10 mouse cellular contexts compared by ENCODE assay signal in the genomic region with DNA sequence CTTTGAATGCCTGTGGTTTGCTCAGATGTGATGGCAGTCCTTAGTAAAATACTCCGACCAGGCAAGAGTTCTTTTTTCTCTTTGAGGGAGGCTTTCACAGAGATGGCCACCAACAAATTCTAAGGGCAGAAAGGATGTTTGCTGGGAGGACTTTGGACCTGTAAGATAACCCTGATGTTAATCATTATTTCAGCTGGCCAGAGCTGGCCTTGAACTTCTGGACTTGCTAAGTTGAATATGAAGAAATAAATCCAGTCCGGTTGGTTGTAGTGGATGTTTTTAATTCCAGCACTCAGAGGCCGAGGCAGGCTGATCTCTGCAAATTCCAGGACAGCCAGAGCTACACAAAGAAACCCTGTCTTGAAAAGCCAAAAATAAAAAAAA.
DNase-seq lines count a peak whose midpoint lies in the region; ATAC-seq and TF ChIP-seq lines count a peak whose summit lies in the region.
"Had no signal": no experiment of that assay in that cellular context is flagged by ENCODE, and none has a peak within 500 bp of the region (broad histone marks: within the 10 kb centered on the region; RNA-seq: fewer than 3 reads in every experiment).

No protein-coding gene starts in this region.

- DNase-seq in heart, postnatal 25 days (ENCODE audit: low spot score) = no peak
- no peak for DNase-seq in ES-E14 (ENCODE audit: low read depth, low spot score)
- DNase-seq in liver, embryonic 11.5 days (ENCODE audit: low spot score) = no peak
- DNase-seq in left cerebral cortex, adult 18-20 months (ENCODE audit: low spot score in 2 of 2) = no peak
- no peak for DNase-seq in thymus, adult 2 months
- DNase-seq: cerebellum, postnatal 36 days; thymus, adult 18-20 months had no signal

- H3K27me3 ChIP-seq in heart, embryonic 13.5 days (replicated peaks) = no peaks in the 10 kb centered on the region
- no peaks in the 10 kb centered on the region for H3K27me3 ChIP-seq in intestine, embryonic 15.5 days (replicated peaks)
- no peaks in the 10 kb centered on the region for H3K27me3 ChIP-seq in liver, embryonic 11.5 days (replicated peaks; ENCODE audit: control insufficient read depth, insufficient read depth, low read length)
- no peaks in the 10 kb centered on the region for H3K27me3 ChIP-seq in thymus, adult 2 months (ENCODE audit: control insufficient read depth, insufficient read depth, low read length)

- no peak for TF ChIP-seq CTCF in thymus, adult 2 months (IDR thresholded peaks at IDR 0.05; ENCODE audit: borderline replicate concordance, control insufficient read depth, extremely low read depth, insufficient read depth, low read length, poor library complexity)

- no peak for TF ChIP-seq POLR2A in thymus, adult 2 months (IDR thresholded peaks at IDR 0.05; ENCODE audit: control insufficient read depth, extremely low read depth, insufficient read depth, low read length, poor library complexity)

- peaks cover 58% of the 10 kb centered on the region for H3K4me1 ChIP-seq in heart, embryonic 13.5 days
- H3K4me1 ChIP-seq in ES-E14 (ENCODE audit: control insufficient read depth in 2 of 2, insufficient read depth in 2 of 2, low read length in 2 of 2, poor library complexity in 1 of 2) = peaks cover 0 to 20% of the 10 kb centered on the region in 2 experiments; a peak in 3 of 4 replicates
- peaks cover 22% of the 10 kb centered on the region for H3K4me1 ChIP-seq in intestine, embryonic 15.5 days (replicated peaks)
- H3K4me1 ChIP-seq in liver, embryonic 11.5 days (replicated peaks; ENCODE audit: control insufficient read depth, insufficient read depth, low read length) = peaks cover 48% of the 10 kb centered on the region
- H3K4me1 ChIP-seq in thymus, adult 2 months (replicated peaks; ENCODE audit: control insufficient read depth, insufficient read depth, low read length) = peaks cover 10% of the 10 kb centered on the region

- intact Hi-C loops in heart, postnatal 25 days (cut with DNase I) = loop anchor here (5.0 to 10.0 kb wide), 2 partner anchors 73 to 196 kb away; no protein-coding TSS in a partner anchor

- H3K9me3 ChIP-seq in heart, embryonic 13.5 days = no peaks in the 10 kb centered on the region
- no peaks in the 10 kb centered on the region for H3K9me3 ChIP-seq in ES-E14 (ENCODE audit: control insufficient read depth, insufficient read depth, low read depth, low read length)
- no peaks in the 10 kb centered on the region for H3K9me3 ChIP-seq in intestine, embryonic 15.5 days
- H3K9me3 ChIP-seq in liver, embryonic 11.5 days (ENCODE audit: control insufficient read depth, low read length) = no peaks in the 10 kb centered on the region

- ATAC-seq in heart, embryonic 13.5 days (ENCODE audit: extremely low read depth, insufficient number of reproducible peaks, low FRiP score, low TSS enrichment) = no peak
- ATAC-seq in intestine, embryonic 15.5 days = no peak
- ATAC-seq in liver, embryonic 11.5 days (replicated peaks; ENCODE audit: low FRiP score) = no peak
- no peak for ATAC-seq in activated CD4-positive, CD25-positive, alpha-beta regulatory T cell, adult 4 months

- H3K9ac ChIP-seq in heart, embryonic 13.5 days = peak overlapping the region; percentile 61; the same call in 1 of the 2 replicates
- H3K9ac ChIP-seq in ES-E14 (ENCODE audit: insufficient read depth, low read depth, low read length, poor library complexity, severe bottlenecking) = no peak overlapping the region; the same call in 1 of the 2 replicates
- no peak overlapping the region for H3K9ac ChIP-seq in intestine, embryonic 15.5 days
- no peak overlapping the region; the same call in 1 of the 2 replicates for H3K9ac ChIP-seq in liver, embryonic 11.5 days (ENCODE audit: low read depth, low read length)

- H3K4me2 ChIP-seq in heart, embryonic 13.5 days = peak overlapping the region; percentile 61
- H3K4me2 ChIP-seq in intestine, embryonic 15.5 days (replicated peaks) = no peak overlapping the region
- H3K4me2 ChIP-seq in liver, embryonic 11.5 days = peak overlapping the region; percentile 61

- no peaks in the 10 kb centered on the region for H3K36me3 ChIP-seq in heart, embryonic 13.5 days
- no peaks in the 10 kb centered on the region for H3K36me3 ChIP-seq in ES-E14 (ENCODE audit: control insufficient read depth, insufficient read depth, low read length, poor library complexity, severe bottlenecking)
- H3K36me3 ChIP-seq in intestine, embryonic 15.5 days = no peaks in the 10 kb centered on the region
- no peaks in the 10 kb centered on the region for H3K36me3 ChIP-seq in liver, embryonic 11.5 days (ENCODE audit: control insufficient read depth, insufficient read depth, low read length)
- no peaks in the 10 kb centered on the region for H3K36me3 ChIP-seq in thymus, adult 2 months (ENCODE audit: control insufficient read depth, insufficient read depth, low read length)

- WGBS in heart, embryonic 13.5 days = 69% methylated on average over 3 of the region's 3 CpGs
- WGBS in intestine, embryonic 15.5 days = 65% methylated on average over 3 of the region's 3 CpGs
- WGBS in liver, embryonic 11.5 days = 52% methylated on average over 3 of the region's 3 CpGs
- 70% methylated on average over 3 of the region's 3 CpGs for WGBS in thymus, adult 2 months

- peak overlapping the region; percentile 86 for H3K27ac ChIP-seq in heart, embryonic 13.5 days (replicated peaks)
- H3K27ac ChIP-seq in ES-E14 (ENCODE audit: insufficient read depth, low read depth, low read length, poor library complexity, severe bottlenecking) = peak overlapping the region; percentile 54; the same call in 1 of the 2 replicates
- peak overlapping the region; percentile 77 for H3K27ac ChIP-seq in intestine, embryonic 15.5 days
- H3K27ac ChIP-seq in liver, embryonic 11.5 days (ENCODE audit: low read depth, low read length) = peak overlapping the region; percentile 96
- H3K27ac ChIP-seq in thymus, adult 2 months (ENCODE audit: control insufficient read depth, insufficient read depth, low read length) = no peak overlapping the region

- H3K4me3 ChIP-seq in heart, embryonic 13.5 days = no peak overlapping the region
- no peak overlapping the region for H3K4me3 ChIP-seq in ES-E14 (ENCODE audit: insufficient read depth in 1 of 2, low read depth in 1 of 2, low read length in 2 of 2, poor library complexity in 1 of 2, severe bottlenecking in 1 of 2)
- H3K4me3 ChIP-seq in intestine, embryonic 15.5 days (replicated peaks) = no peak overlapping the region
- no peak overlapping the region for H3K4me3 ChIP-seq in liver, embryonic 11.5 days (ENCODE audit: low read depth, low read length)
- no peak overlapping the region for H3K4me3 ChIP-seq in thymus, adult 2 months (ENCODE audit: control insufficient read depth, insufficient read depth, low read length)

- in situ Hi-C loops in ES-E14 (cut with MboI; ENCODE audit: low sequenced_read_pairs in 2 of 2, unreplicated experiment in 2 of 2) = loop anchor here (10.0 to 25.0 kb wide), 4 partner anchors 196 to 284 kb away; partner anchors contain the start of gene Klf3 (in 1 of the 2)

TF ChIP-seq in ES-E14, 5 proteins besides CTCF, POLR2A, EP300 and RAD21:
- no peak for TF ChIP-seq HCFC1 (IDR thresholded peaks at IDR 0.05; ENCODE audit: borderline replicate concordance, insufficient read depth, low read length)
- no peak for TF ChIP-seq CHD2 (IDR thresholded peaks at IDR 0.05; ENCODE audit: low read depth, low read length)
- no peak for TF ChIP-seq MAFK (IDR thresholded peaks at IDR 0.05; ENCODE audit: insufficient read depth, low read depth, low read length)
- no peak for TF ChIP-seq ZC3H11A (IDR thresholded peaks at IDR 0.05; ENCODE audit: borderline replicate concordance, low read depth, low read length)
- TF ChIP-seq ZNF384 (IDR thresholded peaks at IDR 0.05; ENCODE audit: low read depth, low read length) = no peak
